Mouse (Mus musculus): ENCODE measurements around the gene Asb2.

Gene Asb2

DNA sequence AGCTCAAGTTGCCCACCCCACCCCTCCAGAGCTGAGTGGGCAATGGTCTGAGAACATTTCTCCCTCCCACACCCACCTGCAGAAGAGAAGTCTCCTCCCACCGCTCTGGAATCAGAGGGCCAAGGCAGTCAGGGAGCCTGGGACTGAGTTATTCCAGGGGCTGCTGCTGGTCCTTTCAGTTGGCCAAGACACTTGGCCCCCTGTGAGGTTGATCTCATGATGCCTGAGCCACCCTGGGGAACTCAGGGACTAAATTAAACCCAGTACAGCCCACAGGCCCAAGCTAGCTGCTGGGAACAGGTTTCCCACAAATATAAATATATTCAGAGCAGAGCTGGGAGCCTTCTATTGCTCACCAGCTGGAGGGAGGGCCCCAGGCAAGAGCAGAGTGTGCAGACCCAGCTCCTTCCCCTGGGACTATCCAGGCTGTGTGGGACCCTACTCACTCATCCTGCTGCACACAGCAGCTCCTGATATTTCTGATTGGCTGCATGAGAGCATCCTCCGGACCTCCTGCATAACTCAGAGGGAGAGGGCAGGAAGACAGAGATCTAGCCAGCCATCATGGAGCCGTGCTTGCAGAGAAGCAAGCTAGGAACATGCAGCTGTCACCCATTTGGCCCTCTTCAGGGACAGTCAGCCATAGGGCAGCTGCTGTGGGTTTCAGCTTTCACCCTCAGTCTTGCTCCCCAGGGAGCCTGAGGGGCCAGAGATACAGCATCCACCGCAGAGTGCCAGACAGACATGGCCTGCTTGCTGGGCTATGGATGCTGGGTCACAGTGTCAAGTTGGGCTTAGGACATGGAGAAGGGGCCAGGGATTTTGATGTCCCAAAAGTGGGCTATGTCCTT is 3.4 kb upstream of the Asb2 start:
- no peak for DNase-seq

DNA sequence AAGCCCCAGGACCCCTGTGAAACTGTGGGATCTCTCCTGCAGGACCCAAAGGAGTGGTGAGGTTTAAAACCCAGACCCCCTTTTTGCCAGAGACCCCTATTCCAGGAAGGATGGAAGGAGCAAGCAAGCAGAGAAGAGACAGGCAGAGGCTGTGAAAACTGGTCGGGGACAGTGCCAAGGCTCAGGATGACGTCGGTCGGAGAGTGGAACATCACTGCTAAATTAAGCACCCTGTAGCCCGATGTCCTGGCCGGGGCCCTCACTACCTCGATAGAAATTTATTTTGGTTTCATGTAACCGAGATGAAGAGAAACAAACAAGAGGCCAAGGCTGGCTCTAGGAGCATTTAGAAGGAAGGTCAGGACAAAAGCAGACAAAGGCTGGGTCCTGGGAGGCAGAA is 2.4 kb upstream of the Asb2 start:
- DNase-seq = no peak

DNA sequence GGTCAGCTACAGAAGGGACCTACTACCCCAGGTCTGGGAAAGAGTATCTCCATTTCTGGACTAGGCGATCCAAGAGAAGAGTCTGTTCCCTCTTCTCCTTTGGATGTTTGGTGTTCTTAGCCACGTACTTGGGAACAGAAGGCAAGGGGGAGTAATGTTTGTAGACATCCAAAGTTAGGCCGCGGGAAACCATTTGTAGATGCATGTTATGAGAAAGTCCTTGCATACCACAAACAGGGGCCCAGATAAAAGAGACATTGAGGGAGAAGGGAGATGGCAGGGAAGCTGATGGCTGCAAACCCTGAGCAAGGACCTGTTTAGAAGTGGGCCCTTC is 581 bp upstream of the Asb2 start:
- DNase-seq = no peak

DNA sequence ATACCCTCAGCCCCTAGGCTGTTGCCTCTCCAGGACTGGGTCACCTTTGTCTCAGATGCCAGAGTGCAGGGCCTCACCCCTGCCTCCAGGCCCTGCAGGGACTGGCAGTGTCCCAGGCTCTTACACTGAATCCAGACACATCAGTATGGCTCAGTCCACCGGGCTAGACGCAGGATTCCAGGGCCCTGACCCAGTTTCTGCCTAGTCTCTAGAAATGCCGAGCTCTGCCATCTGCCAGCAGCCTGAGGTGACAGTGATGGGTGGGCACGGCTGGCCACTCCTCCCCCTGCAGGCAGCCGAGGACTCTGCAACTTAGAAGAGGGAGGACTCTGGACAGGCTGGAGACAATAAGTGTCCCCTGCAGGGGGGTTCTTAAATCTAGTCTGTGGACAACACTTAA is 2.3 kb downstream of the Asb2 start:
- DNase-seq = peak; percentile 14 to 36

DNA sequence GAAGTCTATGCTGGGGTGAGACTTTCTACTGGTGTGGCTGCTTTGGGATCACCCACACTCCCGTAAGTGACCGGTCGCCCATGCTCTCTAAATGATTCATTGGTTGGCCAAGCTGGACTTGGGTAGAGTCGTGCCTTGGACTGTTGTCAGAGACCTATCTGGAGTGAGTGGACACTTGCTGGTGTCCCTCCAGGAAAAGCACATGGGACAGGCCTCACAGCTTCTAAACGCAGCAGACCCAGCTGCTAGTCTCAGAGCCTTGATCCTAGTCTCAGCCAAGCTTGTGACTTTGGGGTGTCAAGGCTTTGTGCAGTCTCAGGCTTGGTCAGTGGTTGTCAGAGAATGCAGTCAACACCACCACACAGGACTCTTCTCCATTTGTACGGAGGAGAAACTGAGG is 3.1 kb downstream of the Asb2 start:
- no peak for DNase-seq

DNA sequence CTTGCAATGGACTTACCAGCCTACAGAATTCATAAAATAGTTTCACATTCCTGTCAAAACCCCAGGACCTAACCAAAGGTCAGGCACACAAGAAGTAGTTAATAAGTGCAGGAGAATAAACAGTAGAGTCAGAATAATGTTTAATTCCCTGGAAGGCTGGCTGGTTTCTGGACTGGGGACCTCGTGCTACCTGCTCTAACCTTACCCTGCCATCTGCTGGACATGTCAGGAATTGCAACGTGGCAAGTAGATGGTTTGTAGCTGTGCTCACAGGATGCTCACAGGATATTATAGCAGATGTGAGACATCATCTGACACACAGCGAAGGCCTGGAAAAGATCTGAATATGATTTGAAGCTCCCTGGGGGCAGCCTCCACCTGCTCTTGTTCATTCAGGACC is 7.3 kb downstream of the Asb2 start:
- DNase-seq = peak; percentile 83 to 93

DNA sequence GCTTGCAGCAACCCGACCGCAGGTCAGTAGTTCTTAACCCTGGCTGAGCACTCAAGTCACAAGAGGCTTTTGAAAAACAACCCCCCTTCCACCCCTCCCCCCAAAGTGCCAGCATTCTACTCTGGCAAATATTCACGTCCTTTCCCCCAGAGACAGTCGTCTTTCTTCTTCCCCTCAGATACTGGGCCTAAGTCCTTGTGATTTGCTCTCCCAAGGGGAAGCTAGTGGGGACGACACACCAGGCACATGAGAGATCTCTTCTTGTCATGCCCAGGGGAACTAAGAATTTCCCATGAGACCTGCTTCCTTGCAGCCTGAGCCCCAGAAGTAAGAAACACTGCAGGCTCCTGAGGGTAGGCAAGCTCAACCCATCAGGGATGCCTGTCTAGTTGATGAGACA is 8.4 kb downstream of the Asb2 start:
- peak; percentile 39 to 41 for DNase-seq

DNA sequence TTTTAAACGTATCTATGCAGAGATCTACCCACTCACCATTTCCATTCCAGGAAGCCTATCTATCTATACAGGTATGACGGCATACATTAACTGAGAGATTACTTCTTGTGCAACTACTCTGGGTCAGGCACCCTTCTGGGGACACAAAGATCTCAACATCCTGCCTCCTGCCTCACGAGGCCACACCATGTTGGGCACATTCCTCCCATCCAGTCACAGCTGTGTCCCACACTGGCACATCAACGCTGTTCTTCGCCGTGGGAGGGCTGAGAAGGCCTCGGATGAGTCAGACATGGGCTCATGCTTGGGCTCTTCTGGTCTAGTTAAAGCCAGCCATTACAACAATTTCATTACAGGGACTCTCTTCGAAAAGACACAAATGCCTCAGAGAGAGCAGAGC is 8.9 kb downstream of the Asb2 start:
- DNase-seq = no peak

DNA sequence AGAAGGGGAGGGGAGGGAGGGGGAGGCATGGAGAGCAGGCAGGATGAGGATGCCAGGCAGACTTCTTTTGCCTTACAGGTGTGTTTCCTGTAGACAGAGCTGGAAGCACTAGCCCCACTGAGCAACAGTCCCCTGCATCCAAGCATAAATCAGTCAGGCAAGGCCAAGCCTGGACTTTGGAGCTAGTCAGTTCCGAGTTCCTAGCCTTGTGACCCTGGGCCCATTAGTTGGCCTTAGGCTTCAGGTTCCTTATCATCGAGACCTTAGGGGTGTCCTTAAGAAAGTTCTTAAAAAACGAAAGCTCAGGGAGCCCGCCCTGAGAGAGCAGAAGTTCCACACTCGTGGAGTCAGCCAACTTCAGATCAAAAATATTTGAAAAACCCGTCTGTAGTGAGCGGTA is 10.9 kb downstream of the Asb2 start:
- peak; percentile 31 to 41 for DNase-seq

DNA sequence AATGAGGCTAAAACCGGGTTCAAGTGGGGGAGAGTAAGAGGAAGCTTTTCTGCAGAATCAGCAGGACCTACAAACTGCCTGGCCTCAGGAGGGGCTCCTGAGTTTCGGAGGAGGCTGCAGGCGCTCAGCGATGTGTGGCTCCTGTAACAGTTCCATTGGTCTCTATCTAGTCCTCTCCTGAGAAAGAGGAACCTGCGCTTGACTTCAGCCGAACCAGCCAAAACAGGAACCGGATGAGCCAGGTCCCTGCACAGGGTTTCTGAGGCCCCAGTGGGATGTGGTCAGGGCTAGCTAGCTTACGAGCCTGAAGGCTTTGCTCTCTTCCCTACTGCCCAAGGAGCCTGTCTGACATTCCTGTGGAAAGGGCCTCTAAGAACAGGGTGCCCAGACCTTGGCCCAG is 12.3 kb downstream of the Asb2 start:
- peak in 1 of 2 experiments; percentile 20 for DNase-seq

DNA sequence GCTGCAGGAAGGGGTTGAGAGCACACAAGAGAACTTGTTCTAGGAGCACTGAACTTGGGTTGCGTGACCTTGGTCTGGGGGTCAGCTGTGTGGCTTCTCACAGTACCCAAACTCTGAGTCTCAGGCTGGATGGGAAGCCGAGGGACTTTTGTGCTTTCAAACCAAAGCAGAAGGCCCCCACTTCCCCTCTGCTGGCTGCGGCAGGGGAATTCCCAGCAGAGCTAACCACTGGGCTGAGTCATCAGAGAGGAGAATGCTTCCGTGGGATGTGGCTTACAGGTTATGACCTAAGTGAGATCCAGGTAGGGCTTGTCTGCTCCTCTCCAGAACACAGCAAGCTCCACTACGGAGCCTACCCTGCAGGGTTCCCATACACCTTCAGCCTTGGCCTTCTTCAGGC is 14.6 kb downstream of the Asb2 start:
- DNase-seq = peak in 1 of 2 experiments; percentile 11

DNA sequence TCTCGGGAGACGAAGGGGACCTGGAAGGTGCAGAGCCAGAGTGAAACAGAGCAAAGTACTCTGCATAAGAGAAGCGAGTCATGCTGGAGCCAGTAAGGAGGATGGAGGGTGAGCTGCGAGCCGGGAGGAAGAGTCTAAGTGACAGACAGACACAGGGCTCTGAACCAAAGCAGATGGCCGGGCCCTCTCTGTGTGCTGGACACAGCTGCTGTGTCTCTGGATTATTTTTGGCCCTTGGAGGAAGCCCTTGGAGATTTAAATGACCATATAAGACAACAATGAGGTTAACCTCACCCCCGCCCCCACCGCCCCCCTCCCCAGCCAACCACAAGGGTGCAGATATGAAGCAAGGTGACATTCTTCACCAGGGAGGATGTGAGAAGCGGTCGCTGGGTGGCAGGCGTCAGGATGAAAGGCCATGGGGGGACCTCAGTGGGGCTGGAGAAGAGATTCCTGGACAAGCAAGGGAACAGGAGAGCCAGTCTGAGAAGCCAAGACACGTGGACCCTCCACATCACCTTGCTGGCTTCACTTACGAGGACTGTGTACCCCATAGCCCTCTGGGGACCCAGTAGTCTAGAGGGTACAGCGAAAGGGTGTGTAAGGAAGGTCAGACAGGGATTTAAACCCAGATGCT is 17.5 kb downstream of the Asb2 start:
- no peak for DNase-seq

DNA sequence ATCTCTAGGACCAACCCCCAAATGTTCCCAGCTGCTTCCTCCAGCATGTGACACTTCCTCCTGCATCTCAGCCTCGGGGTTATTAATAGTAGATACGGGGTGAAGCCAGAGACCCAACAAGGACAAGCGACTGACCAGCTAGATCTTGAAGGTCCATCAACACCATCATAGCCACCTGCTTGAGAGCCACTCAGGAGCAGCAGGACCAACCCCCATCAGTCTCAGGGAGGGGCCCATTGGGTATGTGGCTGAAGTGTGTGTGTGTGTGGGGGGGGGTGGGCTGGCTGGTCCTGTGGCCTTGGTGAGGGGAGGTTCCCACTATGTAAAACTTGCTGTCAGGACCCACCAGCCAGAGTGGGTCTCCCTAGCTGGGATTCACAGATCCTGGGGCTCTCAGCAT is 19.0 kb downstream of the Asb2 start:
- DNase-seq = no peak

DNA sequence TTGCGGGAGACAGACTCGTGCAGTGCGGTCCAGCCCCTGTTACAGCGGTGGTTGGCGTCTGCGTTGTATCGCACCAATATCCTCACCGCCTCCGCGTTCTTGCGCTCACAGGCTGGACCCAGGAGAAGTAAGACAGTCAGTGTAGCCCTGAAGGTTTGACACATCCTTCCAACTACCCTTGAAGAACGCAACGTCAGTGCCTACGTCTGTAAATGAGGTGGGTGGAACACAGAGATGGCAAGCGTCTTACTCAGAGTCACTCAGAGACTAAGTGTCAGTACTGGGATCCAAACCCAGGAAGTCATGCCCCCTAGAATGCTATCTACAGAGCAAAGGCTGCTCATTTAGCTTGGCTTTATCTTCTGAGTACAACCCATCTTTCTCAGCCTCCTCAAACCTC is 22.4 kb downstream of the Asb2 start:
- DNase-seq = no peak

DNA sequence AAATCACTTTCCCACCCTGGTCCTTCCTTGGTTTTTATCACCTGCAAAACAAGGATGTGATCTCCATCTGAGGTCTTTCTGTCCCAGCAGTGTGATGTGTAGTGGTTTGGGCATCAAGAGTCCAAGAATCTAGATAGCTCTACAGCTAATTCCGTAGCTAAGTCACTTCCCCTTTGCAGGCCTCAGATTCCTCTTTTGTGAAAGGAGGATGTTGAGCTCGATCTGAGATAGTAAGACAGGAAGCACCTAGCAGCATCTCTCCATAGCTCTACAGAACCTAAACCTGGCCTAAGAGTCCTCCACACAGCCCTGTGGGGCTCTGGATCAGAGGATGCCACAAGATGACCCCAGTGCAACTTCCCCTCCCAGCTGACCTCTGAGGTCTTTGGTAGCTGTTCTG is 22.9 kb downstream of the Asb2 start:
- DNase-seq = no peak

DNA sequence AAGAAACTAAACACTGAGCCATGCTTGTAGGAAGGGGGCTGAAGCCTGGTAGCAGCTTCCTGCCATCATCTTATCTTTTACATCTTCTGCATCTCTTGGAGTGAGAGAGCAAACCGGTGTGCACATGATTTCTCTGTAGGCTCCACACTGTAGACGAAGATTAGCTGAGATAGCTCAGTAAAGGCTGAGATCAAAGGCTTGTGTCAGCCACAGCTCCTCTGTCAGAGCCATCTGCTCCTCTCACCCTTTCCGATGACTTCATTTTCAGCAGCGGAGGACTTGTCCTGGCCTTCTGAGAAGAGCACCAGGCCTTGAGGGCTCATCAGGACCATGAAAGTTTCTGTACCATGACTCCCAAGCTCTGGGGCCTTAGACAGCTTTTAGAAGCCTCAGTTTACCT is 24.3 kb downstream of the Asb2 start:
- no peak for DNase-seq

DNA sequence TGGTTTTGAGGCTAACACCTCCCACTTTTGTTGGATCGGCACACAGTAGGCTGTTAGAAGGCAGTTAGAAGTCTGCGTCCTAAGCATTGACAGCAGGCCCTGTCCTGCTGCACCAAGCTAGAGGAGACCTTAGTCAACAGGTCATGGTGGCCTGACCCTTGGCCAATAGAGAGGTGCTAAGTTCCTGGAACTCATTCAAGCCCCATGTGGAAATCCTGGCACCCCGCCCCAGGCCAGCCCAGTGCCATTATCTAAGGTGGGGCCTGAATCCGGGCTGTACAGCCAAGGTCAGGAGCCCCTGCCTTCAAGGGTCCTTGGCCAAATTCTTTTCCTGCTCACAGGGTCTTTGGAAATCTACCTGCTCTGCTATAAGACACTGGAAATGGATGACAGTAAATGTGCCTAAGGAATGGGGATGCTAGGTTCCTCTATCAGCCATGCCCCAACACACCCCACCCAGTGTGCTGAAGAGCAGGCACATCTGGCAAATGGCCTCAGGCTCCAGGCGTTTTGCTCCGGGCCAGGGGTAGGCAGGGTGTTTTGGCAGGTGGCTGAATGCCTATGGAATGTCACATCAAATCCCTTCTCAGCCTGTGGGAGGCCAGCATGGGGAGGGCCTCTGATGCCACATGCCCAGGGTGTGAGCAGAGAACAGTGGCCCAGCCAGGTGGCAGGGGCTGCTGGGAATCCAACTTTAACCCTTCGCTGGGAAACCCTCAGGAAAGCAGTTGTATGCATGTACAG is 27.2 kb downstream of the Asb2 start:
- DNase-seq = peak; percentile 71 to 81

DNA sequence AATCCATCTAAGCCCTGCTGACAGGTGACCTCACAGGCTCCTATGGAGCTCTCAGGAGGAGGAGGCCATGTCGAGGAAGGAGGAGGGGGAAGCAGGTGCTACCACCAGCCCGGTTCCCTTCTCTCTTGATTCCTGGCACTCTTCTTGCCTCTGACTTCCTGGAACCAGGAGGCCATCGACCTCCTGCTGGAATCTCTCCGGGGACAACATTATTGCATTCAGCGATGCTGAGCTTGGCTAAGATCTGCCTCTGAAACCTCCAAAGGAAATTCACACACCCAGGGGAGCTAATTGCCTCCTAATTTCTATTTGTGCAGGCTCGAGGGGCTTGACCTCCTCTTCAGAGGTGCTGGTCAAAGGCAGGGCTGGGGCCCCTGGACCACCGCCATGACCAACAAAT is 28.7 kb downstream of the Asb2 start:
- peak in 1 of 2 experiments; percentile 40 for DNase-seq

DNA sequence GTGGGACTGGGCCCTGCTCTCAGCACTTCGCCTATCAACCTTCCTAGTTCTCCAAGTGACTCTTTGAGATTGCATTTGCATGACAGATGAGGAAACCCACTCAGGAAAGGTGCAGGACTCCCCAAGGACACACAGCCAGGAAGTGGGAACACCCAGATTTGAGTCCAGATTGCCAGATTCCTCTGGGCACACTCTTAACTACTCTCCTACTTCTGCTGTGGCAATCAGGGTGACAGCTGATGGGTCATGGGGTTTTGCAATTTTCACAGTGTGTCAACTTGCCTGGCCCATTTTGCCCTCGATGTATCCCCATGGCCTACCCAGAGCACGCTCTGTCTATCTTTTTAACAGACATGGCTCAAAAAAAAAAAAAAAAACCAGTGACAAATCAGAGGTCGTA is 29.2 kb downstream of the Asb2 start:
- no peak for DNase-seq

DNA sequence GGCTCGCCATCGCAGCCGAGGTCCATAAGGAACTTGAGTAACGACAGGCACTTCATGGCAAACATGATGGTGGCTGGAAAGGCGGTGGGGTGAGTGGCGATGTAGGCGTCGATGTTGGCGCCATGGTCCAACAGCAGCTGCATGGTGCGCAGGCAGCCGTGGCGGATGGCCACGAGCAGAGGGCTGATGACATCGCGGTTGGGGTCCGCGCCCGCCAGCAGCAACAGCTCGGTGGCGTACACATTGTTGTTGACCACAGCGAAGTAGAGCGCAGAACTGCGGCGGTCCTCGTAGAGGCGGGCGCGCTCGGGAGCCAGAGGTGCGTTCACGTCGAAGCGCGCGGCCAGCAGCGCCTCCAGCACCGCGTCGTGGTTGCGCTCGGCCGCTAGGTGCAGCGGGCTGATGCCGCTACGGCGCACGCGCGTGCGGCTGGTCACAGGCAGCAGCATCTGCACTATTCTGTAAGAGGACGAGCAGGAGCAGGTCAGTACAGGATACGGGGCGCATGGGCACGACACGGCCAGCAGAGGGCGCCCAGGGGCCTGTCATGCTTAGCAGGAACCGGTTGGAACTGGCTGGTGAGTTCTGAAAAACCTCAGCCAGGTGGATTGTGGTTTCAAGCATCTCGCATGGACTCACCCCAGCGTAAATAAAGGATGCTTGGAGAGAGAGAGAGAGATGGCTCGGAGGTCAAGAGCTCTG is 30.5 kb downstream of the Asb2 start:
- peak; percentile 89 to 96 for DNase-seq

DNA sequence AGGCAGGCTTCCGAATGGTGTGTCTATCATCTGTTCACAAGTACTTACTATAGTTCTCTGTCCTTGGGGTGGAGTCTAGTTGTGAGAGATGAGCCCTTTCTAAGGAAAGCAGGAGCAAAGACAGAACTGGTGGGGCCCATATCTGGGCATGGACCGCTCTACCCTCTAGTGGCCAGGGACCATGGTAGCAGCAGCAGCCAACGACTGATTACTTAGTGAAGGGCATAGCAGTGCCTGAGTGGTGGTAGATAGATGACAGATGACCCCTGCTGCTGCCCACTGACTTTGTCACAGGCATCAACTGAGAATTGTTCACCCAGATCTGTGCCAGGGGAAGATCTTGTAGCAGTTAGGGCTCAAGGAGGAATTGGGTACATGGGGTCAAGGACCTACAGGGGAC is 33.0 kb downstream of the Asb2 start:
- DNase-seq = peak in 1 of 2 experiments; percentile 70

DNA sequence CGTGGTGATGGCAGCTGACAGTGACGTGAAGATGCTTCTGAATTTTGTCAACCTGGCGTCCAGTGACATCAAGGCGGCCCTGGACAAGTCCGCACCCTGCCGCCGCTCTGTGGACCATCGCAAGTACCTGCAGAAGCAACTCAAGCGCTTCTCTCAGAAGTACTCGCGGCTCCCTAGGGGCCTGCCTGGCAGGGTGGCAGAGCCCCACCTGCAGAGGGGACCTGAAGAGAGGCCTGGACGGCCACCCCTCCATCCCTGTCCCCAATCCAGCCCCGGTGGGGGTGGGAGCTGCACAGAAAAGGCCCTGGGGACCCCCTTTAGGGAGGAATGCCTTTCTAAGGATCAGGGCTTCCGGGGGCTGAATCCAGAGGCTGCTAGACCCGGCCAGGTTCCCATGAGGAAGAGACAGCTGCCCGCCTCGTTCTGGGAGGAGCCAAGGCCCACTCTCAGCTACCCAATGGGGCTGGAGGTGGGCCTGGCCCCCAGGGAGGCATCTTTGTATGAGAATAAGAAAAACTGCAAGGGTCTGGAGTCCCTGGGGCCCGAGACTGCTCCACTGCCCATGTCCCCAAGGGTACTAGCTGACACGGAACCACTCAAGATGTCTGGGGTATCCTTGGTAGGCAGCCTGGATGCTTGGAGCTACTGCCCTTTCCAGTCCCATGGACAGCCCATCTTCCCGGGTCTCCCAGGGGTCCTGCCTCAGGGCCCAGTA is 39.8 kb downstream of the Asb2 start:
- no peak for DNase-seq

All from kidney, postnatal 36 days (tissue).